Mouse (Mus musculus) testis, adult 2 months (tissue): ENCODE results near the gene Dlgap3.
A peak's percentile ranks its signal among the peaks of the same experiment; 100 is the strongest.

Experiments used
- CTCF ChIP-seq: fragments of 200-500 bp; IDR thresholded peaks from 2 replicates; pipeline ENCODE4 v1.5.1; 2012; ENCODE audit warnings: low read depth, mild to moderate bottlenecking, inconsistent platforms, low read length, moderate library complexity; ENCODE audit not compliant: control insufficient read depth, insufficient read depth, insufficient replicate concordance
- POLR2A ChIP-seq: fragments of 200-500 bp; IDR thresholded peaks from 2 replicates; pipeline ENCODE4 v1.6.1; 2012; ENCODE audit warnings: low read depth, mild to moderate bottlenecking, inconsistent platforms, low read length, moderate library complexity; ENCODE audit not compliant: control insufficient read depth

DNA sequence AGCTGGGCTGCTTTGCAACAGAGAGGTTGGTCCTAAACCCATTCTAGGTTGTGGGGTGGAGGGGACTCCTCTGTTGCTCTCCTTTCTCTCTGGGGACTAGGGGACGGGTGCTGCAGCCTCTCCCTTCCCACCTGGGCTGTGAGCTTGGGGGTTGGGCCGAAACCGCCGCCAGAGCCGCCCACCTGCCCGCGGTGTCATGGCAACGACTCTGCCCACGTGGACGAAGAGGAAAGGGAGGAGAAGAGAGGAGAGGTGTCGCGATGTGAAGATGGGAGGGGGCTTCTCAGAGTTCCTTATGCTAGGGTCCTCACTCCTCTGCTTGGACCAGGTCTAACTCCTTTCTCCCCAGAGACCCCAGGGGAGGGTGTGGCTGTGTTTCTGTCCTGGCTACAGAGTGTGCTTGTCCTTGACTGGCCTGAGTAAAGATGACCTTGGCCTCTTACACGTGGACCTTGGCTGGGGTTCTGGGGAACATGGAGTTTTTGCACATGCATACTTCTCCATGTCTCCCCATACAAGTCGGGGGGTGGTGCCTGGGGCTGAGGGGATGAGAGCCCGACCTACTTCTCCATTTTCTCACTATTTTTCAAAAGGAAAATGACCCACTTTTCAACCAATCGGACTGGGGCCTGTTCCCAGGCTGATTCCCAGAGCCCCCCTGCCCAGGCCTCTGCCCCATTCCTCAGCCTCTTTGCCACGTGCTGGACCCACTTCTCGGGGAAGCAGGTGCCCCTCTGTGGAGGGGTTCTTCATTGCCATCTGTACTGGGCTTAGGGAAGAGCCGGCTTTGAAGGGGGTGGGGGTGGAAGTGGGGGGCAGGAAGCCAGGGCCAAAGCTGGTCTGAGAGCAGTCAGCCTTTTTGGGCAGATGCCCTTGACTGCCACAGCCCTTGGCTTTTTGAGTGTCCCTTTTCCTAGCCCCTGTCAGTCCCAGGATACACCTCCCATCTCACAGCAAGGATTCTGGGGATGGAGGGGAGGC, 10.8 kb downstream of the Dlgap3 start:
- no peak for TF ChIP-seq CTCF
- TF ChIP-seq POLR2A, result peak; percentile 62
